Mouse (Mus musculus) R1 (cell line): ENCODE results near the gene Itga9.
A peak's percentile ranks its signal among the peaks of the same experiment; 100 is the strongest.

Experiments used
- DNase-seq: peaks from one replicate; pipeline ENCODE4 v3.0.0-alpha.2; 2018; ENCODE audit warnings: low read depth, low spot score

Gene Itga9

GRCm38 (mm10) chr9:118919672-118920186 lies 313.2 kb downstream of the Itga9 start:
- DNase-seq, result no peak

- peak; percentile 82 for DNase-seq
These were observed 314.5 kb downstream of the Itga9 start for GRCm38 (mm10) chr9:118920798-118921515.

- DNase-seq, result no peak
These were observed 315.4 kb downstream of the Itga9 start for GRCm38 (mm10) chr9:118921926-118922325.

- DNase-seq, result peak; percentile 56
These were observed 318.1 kb downstream of the Itga9 start for GRCm38 (mm10) chr9:118924554-118925085.

GRCm38 (mm10) chr9:118925286-118926110 lies 319.0 kb downstream of the Itga9 start:
- peak; percentile 96 for DNase-seq

- peak; percentile 33 for DNase-seq
These were observed 319.7 kb downstream of the Itga9 start, which contains the start of gene Ctdspl for GRCm38 (mm10) chr9:118926111-118926650. Ctdspl (plus strand) TSS chr9:118926453.

GRCm38 (mm10) chr9:118926688-118927321 lies 320.3 kb downstream of the Itga9 start:
- peak; percentile 53 for DNase-seq

- no peak for DNase-seq
These were observed 321.0 kb downstream of the Itga9 start for GRCm38 (mm10) chr9:118927501-118927900.

- no peak for DNase-seq
These were observed 321.5 kb downstream of the Itga9 start for GRCm38 (mm10) chr9:118928007-118928406.

- DNase-seq, result no peak
These were observed 322.2 kb downstream of the Itga9 start for GRCm38 (mm10) chr9:118928656-118929055.

GRCm38 (mm10) chr9:118930611-118931010 lies 324.1 kb downstream of the Itga9 start:
- DNase-seq, result no peak

- DNase-seq, result peak; percentile 82
These were observed 327.3 kb downstream of the Itga9 start for GRCm38 (mm10) chr9:118933800-118934199.

- no peak for DNase-seq
These were observed 327.8 kb downstream of the Itga9 start for GRCm38 (mm10) chr9:118934319-118934718.

- DNase-seq, result no peak
These were observed 328.6 kb downstream of the Itga9 start for GRCm38 (mm10) chr9:118935098-118935497.

- no peak for DNase-seq
These were observed 329.6 kb downstream of the Itga9 start for GRCm38 (mm10) chr9:118936071-118936470.

GRCm38 (mm10) chr9:118937515-118937914 lies 331.0 kb downstream of the Itga9 start:
- DNase-seq, result no peak

GRCm38 (mm10) chr9:118939410-118939809 lies 332.9 kb downstream of the Itga9 start:
- no peak for DNase-seq

GRCm38 (mm10) chr9:118939831-118940230 lies 333.3 kb downstream of the Itga9 start:
- DNase-seq, result no peak

- DNase-seq, result no peak
These were observed 334.2 kb downstream of the Itga9 start for GRCm38 (mm10) chr9:118940591-118941207.

GRCm38 (mm10) chr9:118942030-118942429 lies 335.5 kb downstream of the Itga9 start:
- no peak for DNase-seq

- DNase-seq, result peak; percentile 18
These were observed 337.5 kb downstream of the Itga9 start for GRCm38 (mm10) chr9:118943941-118944340.
